Mouse (Mus musculus): ENCODE data around the gene Sh2d6.

DNA sequence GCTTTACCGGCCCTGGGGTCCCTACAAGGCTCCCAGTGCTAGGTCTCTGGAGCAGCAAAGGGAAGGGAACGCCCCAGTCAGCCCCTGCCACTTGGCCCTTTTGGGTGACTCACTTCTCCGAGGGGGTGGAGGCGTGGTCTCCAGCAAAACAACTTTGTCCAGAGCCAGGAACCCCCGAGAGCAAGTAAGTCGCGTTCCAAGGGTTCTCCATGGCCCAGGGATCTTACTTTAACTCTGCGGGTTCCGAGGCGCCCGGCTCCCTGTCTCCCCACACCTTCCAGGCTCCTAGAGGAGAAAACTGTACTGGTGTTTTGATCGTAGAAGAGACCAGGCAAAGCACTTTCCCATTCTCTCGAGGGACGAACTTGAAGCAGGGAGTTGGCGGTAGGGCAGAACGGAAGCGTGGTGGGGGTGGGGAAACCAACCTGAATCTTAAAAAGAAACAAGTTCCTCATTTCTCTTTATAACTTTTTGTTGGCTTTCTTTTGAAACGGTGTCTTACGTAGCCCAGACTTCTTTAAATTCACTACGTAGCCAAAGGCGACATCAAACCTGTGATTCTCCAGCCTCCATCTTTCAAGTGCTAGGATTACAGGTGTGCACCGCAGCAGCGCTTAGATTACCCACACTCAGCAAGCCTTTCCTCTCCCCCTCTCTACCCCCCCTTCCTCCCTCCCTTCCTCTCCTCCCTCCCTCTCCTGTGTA lies 22.9 kb upstream of the Sh2d6 start, which contains the start of gene Capg:
- TF ChIP-seq POLR2A (IDR thresholded peaks at IDR 0.05; ENCODE audit: control insufficient read depth, low read depth, low read length) (no peak), CTCF (IDR thresholded peaks at IDR 0.05; ENCODE audit: control insufficient read depth, insufficient read depth, insufficient replicate concordance, low read depth, low read length) (no peak)

All from testis, adult 2 months (tissue).